Mouse (Mus musculus) liver, embryonic 12.5 days (tissue): Measurements from ENCODE around the gene Pcgf6. TPM values are rescaled to one million over a fixed set of nuclear protein-coding genes. Genes with fewer than 3 reads are reported as not detected.
"Not testable (repeated sequence)": the region's sequence is repeated elsewhere in the genome, so short reads cannot be mapped to it uniquely, and the experiment has no call there.

Source experiments
- ATAC-seq: fragments of 200-750 bp; cut with Nextera tagmentation; 2 replicates; pipeline ENCODE4 v1.8.0; 2017; ENCODE audit warnings: moderate number of reproducible peaks, mild to moderate bottlenecking, moderate library complexity
- H3K27ac ChIP-seq: fragments of 300-500 bp; sonication (generic); 2 replicates; pipeline ENCODE4 v1.5.1; 2016; ENCODE audit warnings: mild to moderate bottlenecking
- H3K27me3 ChIP-seq: fragments of 300-500 bp; sonication (generic); replicated peaks from 2 replicates; pipeline ENCODE4 v1.6.1; 2016; ENCODE audit warnings: mild to moderate bottlenecking, moderate library complexity
- H3K36me3 ChIP-seq: fragments of 300-500 bp; sonication (generic); 2 replicates; pipeline ENCODE4 v1.6.1; 2016; ENCODE audit warnings: mild to moderate bottlenecking, moderate library complexity
- H3K4me1 ChIP-seq: fragments of 300-500 bp; sonication (generic); 2 replicates; pipeline ENCODE4 v1.6.1; 2016
- H3K4me2 ChIP-seq: fragments of 300-500 bp; sonication (generic); 2 replicates; pipeline ENCODE4 v1.6.1; 2016; ENCODE audit warnings: mild to moderate bottlenecking, moderate library complexity
- H3K4me3 ChIP-seq: fragments of 300-500 bp; sonication (generic); 2 replicates; pipeline ENCODE4 v1.5.1; 2016; ENCODE audit warnings: mild to moderate bottlenecking, moderate library complexity
- H3K9ac ChIP-seq: fragments of 300-500 bp; sonication (generic); 2 replicates; pipeline ENCODE4 v1.6.1; 2016; ENCODE audit warnings: mild to moderate bottlenecking, moderate library complexity
- H3K9me3 ChIP-seq: fragments of 300-500 bp; sonication (generic); replicated peaks from 2 replicates; pipeline ENCODE4 v1.6.1; 2016; ENCODE audit warnings: mild to moderate bottlenecking, moderate library complexity
- WGBS: fragments of 180-500 bp; shearing (Covaris S2); methylation state at CpG from one replicate; pipeline ENCODE4 v1.1.7; 2016; ENCODE audit not compliant: insufficient replicate concordance; 5-methylcytosine and 5-hydroxymethylcytosine counted together
- polyA plus RNA-seq: library from polyadenylated mRNA; unstranded; fragments of >200 nt; fragmentation: Nextera tagmentation; extraction: Ambion mirVana; gene quantifications from 2 replicates; pipeline ENCODE4 v1.2.1, GENCODE M21; 2016

Gene Pcgf6
- polyA plus RNA-seq, 1 experiment from 2014 or later = 20.0 TPM

DNA sequence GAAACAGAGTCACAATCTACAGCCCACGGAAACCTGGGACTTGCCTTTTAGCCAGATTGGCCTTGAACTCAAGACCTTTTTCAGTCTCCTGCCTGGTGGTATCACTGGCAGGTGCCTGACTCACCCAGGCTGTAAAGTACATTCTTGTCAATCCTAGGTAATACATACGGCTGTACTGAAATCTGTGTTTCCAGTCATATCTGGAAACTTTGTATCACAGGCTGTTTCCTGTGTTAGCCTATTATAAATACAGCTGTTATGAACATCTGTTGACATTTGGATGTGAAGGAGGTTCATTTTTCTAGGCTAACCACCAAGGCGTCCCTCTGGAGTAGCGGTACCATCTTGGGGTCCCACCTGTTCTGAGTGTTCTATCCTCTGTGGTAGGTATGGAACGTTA is 40.8 kb downstream of the Pcgf6 start:
- ATAC-seq = no peak
- 69% methylated on average over 5 of the region's 5 CpGs for WGBS

GRCm38 (mm10) chr19:47009420-47009819 is 41.3 kb downstream of the Pcgf6 start:
- H3K4me2 ChIP-seq = no peak overlapping the region
- peaks cover 4% of the 10 kb centered on the region for H3K4me1 ChIP-seq
- 71% methylated on average over 7 of the region's 7 CpGs for WGBS
- no peak overlapping the region for H3K27ac ChIP-seq
- ATAC-seq = no peak
- H3K36me3 ChIP-seq = no peaks in the 10 kb centered on the region
- H3K9me3 ChIP-seq = no peaks in the 10 kb centered on the region
- no peak overlapping the region for H3K4me3 ChIP-seq
- H3K27me3 ChIP-seq = peaks cover 73% of the 10 kb centered on the region
- H3K9ac ChIP-seq = no peak overlapping the region

More for the DNA sequence above, 40.8 kb downstream of the Pcgf6 start:
- Histone ChIP-seq H3K4me3 (no peak overlapping the region), H3K9ac (no peak overlapping the region), H3K27me3 (peaks cover 74% of the 10 kb centered on the region), H3K36me3 (no peaks in the 10 kb centered on the region), H3K9me3 (no peaks in the 10 kb centered on the region), H3K27ac (no peak overlapping the region), H3K4me1 (peaks cover 9% of the 10 kb centered on the region), H3K4me2 (no peak overlapping the region)

DNA sequence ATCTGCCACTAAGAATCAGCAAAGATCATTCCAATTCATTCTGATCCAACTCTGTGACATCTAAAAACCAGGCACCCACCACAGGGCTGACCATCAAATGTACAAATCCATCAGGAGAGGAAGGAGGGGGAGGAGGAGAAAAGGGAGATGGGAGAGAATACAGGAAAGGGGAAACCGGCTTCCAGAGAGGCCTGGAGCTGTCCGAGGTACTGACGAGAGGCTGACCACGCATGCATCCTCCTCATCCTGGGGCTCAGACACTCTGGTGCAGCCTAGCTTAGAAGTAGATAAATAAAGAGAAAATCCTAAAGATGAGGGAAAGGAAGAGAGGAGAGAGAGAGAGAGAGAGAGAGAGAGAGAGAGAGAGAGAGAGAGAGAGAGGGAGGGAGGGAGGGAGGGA is 44.4 kb downstream of the Pcgf6 start:
- no peaks in the 10 kb centered on the region for H3K36me3 ChIP-seq
- no peak for ATAC-seq
- H3K9ac ChIP-seq = no peak overlapping the region
- H3K4me2 ChIP-seq = no peak overlapping the region
- peaks cover 45% of the 10 kb centered on the region for H3K27me3 ChIP-seq
- WGBS = 3% methylated on average over 4 of the region's 4 CpGs
- H3K4me1 ChIP-seq = no peaks in the 10 kb centered on the region
- H3K4me3 ChIP-seq = no peak overlapping the region
- H3K27ac ChIP-seq = no peak overlapping the region
- no peaks in the 10 kb centered on the region for H3K9me3 ChIP-seq

DNA sequence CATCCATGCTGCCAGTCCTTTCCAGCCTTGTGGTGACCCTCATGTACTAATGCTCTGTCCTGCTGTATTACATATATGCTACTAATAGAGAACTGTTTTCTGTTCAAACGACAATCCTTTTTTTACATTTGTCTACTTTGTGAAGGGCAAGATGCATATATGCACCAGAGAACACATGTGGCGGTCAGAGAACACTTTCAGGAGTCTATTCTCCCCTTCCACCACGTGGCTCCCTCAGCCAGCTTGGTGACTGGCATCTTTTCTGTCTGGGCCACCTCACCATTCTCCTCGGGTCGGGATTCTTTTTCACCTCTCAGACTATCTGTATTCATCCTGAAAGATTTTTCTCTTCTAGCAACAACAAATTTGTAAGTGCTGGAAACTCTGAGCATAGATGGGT is 44.8 kb downstream of the Pcgf6 start:
- ATAC-seq = no peak
- 46% methylated on average over 5 of the region's 5 CpGs for WGBS
- H3K9me3 ChIP-seq = no peaks in the 10 kb centered on the region
- no peaks in the 10 kb centered on the region for H3K4me1 ChIP-seq
- no peak overlapping the region for H3K4me2 ChIP-seq
- H3K4me3 ChIP-seq = no peak overlapping the region
- no peak overlapping the region for H3K27ac ChIP-seq
- peaks cover 40% of the 10 kb centered on the region for H3K27me3 ChIP-seq
- no peaks in the 10 kb centered on the region for H3K36me3 ChIP-seq
- H3K9ac ChIP-seq = no peak overlapping the region

GRCm38 (mm10) chr19:47003742-47004511 is 46.8 kb downstream of the Pcgf6 start:
- no peak overlapping the region for H3K4me3 ChIP-seq
- H3K27ac ChIP-seq = no peak overlapping the region
- 57% methylated on average over 6 of the region's 6 CpGs for WGBS
- no peak overlapping the region for H3K4me2 ChIP-seq
- peaks cover 11% of the 10 kb centered on the region for H3K4me1 ChIP-seq
- peaks cover 30% of the 10 kb centered on the region for H3K27me3 ChIP-seq
- no peak overlapping the region for H3K9ac ChIP-seq
- H3K36me3 ChIP-seq = no peaks in the 10 kb centered on the region
- no peak for ATAC-seq
- no peaks in the 10 kb centered on the region for H3K9me3 ChIP-seq

GRCm38 (mm10) chr19:47000357-47000756 is 50.3 kb downstream of the Pcgf6 start:
- 77% methylated on average over 2 of the region's 3 CpGs for WGBS
- H3K27me3 ChIP-seq, H3K9me3 ChIP-seq, H3K36me3 ChIP-seq, H3K9ac ChIP-seq, H3K4me3 ChIP-seq, ATAC-seq, H3K4me2 ChIP-seq: not testable (repeated sequence)
- Histone ChIP-seq H3K4me1 (peaks cover 22% of the 10 kb centered on the region), H3K27ac (peak overlapping the region; percentile 36; the same call in 1 of the 2 replicates)

- H3K4me3 ChIP-seq = no peak overlapping the region
- H3K4me1 ChIP-seq = peaks cover 22% of the 10 kb centered on the region
- H3K27ac ChIP-seq = peak overlapping the region; percentile 76
- no peak overlapping the region for H3K9ac ChIP-seq
- H3K27me3 ChIP-seq = peaks cover 5% of the 10 kb centered on the region
- peak; percentile 86 for ATAC-seq
- H3K9me3 ChIP-seq = no peaks in the 10 kb centered on the region
- peak overlapping the region; percentile 55 for H3K4me2 ChIP-seq
- WGBS = 30% methylated on average over 6 of the region's 6 CpGs
- no peaks in the 10 kb centered on the region for H3K36me3 ChIP-seq
These were observed 51.0 kb downstream of the Pcgf6 start for GRCm38 (mm10) chr19:46999753-47000152.

GRCm38 (mm10) chr19:46998953-46999352 is 51.8 kb downstream of the Pcgf6 start:
- Histone ChIP-seq H3K4me3 (no peak overlapping the region), H3K4me1 (peaks cover 22% of the 10 kb centered on the region), H3K9me3 (no peaks in the 10 kb centered on the region), H3K27ac (peak overlapping the region; percentile 76), H3K4me2 (peak overlapping the region; percentile 55), H3K27me3 (no peaks in the 10 kb centered on the region; the same call in 1 of the 2 replicates), H3K36me3 (no peaks in the 10 kb centered on the region), H3K9ac (no peak overlapping the region)
- WGBS = 35% methylated on average over 4 of the region's 4 CpGs
- ATAC-seq = peak; percentile 32; the same call in 1 of the 2 replicates

- WGBS = 57% methylated on average over 8 of the region's 8 CpGs
- Histone ChIP-seq H3K27ac (peak overlapping the region; percentile 64), H3K4me3 (no peak overlapping the region), H3K36me3 (no peaks in the 10 kb centered on the region), H3K9ac (no peak overlapping the region), H3K27me3 (no peaks in the 10 kb centered on the region), H3K4me2 (peak overlapping the region; percentile 11; the same call in 1 of the 2 replicates), H3K9me3 (no peaks in the 10 kb centered on the region), H3K4me1 (peaks cover 22% of the 10 kb centered on the region)
- no peak for ATAC-seq
These were observed 52.4 kb downstream of the Pcgf6 start for GRCm38 (mm10) chr19:46998168-46998870.

- Histone ChIP-seq H3K4me1 (peaks cover 22% of the 10 kb centered on the region), H3K9ac (no peak overlapping the region), H3K36me3 (no peaks in the 10 kb centered on the region), H3K4me2 (no peak overlapping the region), H3K27me3 (no peaks in the 10 kb centered on the region), H3K27ac (no peak overlapping the region), H3K9me3 (no peaks in the 10 kb centered on the region), H3K4me3 (no peak overlapping the region)
- no peak for ATAC-seq
- WGBS = 79% methylated on average over 9 of the region's 9 CpGs
These were observed 54.6 kb downstream of the Pcgf6 start for GRCm38 (mm10) chr19:46996095-46996494.

DNA sequence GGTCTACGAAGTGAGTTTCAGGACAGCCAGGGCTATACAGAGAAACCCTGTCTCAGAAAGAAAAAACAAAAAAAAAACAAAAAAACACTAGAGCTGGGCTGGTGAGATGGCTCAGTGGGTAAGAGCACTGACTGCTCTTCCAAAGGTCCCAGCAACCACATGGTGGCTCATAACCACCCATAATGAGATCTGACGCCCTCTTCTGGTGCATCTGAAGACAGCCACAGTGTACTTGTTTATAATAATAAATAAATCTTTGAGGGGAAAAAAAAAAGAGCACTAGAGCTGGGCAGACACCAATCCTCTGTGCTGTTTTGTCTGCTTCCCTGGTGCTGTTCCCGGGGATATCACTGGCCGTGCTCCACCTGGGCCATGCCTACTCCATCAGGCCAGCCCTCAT is 58.4 kb downstream of the Pcgf6 start:
- H3K27me3 ChIP-seq, H3K27ac ChIP-seq, ATAC-seq, H3K4me2 ChIP-seq, H3K36me3 ChIP-seq, H3K4me3 ChIP-seq, H3K9ac ChIP-seq, H3K9me3 ChIP-seq: not testable (repeated sequence)
- peaks cover 34% of the 10 kb centered on the region for H3K4me1 ChIP-seq
- WGBS = 67% methylated on average over 4 of the region's 4 CpGs

DNA sequence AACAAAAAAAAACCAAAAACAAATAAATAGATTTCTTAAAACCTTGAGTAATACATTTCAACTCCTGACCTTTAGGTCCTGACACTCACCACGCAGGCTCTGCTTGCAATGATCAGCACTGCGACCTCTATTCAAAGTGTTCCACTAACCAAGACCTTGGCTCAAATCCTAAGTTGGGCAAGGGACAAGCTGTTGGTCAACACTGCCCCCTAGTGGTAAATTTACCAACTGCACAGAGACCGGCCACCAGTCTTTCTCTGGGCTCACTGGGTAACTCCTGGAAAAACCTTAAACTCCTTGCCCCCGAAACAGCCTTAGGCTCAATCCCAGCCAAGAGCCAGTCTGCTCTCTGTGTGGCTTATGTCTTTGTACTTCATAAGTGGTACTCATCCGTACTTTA is 59.6 kb downstream of the Pcgf6 start:
- H3K36me3 ChIP-seq = no peaks in the 10 kb centered on the region
- peaks cover 45% of the 10 kb centered on the region for H3K4me1 ChIP-seq
- H3K27me3 ChIP-seq = no peaks in the 10 kb centered on the region
- H3K4me2 ChIP-seq = no peak overlapping the region
- no peak overlapping the region for H3K27ac ChIP-seq
- ATAC-seq = no peak
- 9% methylated on average over 5 of the region's 5 CpGs for WGBS
- no peak overlapping the region for H3K4me3 ChIP-seq
- no peak overlapping the region for H3K9ac ChIP-seq
- no peaks in the 10 kb centered on the region for H3K9me3 ChIP-seq
